Mouse (Mus musculus) stomach, embryonic 14.5 days (tissue): Measurements from ENCODE around the gene Ttc7b. TPM values are rescaled to one million over a fixed set of nuclear protein-coding genes. Genes with fewer than 3 reads are reported as not detected.

Source experiments
- ATAC-seq: fragments of 200-750 bp; cut with Nextera tagmentation; 2 replicates; pipeline ENCODE4 v1.8.0; 2017; ENCODE audit warnings: low read depth, moderate TSS enrichment; ENCODE audit not compliant: insufficient number of reproducible peaks, insufficient read depth, low FRiP score
- H3K27ac ChIP-seq: fragments of 300-500 bp; sonication (generic); 2 replicates; pipeline ENCODE4 v1.5.1; 2014; ENCODE audit warnings: mild to moderate bottlenecking, low read length, moderate library complexity, mixed read lengths
- H3K27me3 ChIP-seq: fragments of 300-500 bp; sonication (generic); 2 replicates; pipeline ENCODE4 v1.6.1; 2014; ENCODE audit warnings: low read length, control low read depth, mixed read lengths; ENCODE audit not compliant: control insufficient read depth, insufficient read depth
- H3K36me3 ChIP-seq: fragments of 300-500 bp; sonication (generic); 2 replicates; pipeline ENCODE4 v1.6.1; 2014; ENCODE audit warnings: mild to moderate bottlenecking, control low read depth, low read length, moderate library complexity, mixed read lengths; ENCODE audit not compliant: control insufficient read depth, insufficient read depth
- H3K4me1 ChIP-seq: fragments of 300-500 bp; sonication (generic); 2 replicates; pipeline ENCODE4 v1.6.1; 2014; ENCODE audit warnings: low read length, control low read depth, mixed read lengths; ENCODE audit not compliant: control insufficient read depth, insufficient read depth
- H3K4me2 ChIP-seq: fragments of 300-500 bp; sonication (generic); replicated peaks from 2 replicates; pipeline ENCODE4 v1.6.1; 2014; ENCODE audit warnings: low read depth, low read length, control low read depth
- H3K4me3 ChIP-seq: fragments of 300-500 bp; sonication (generic); 2 replicates; pipeline ENCODE4 v1.5.1; 2014; ENCODE audit warnings: low read depth, low read length, control low read depth
- H3K9ac ChIP-seq: fragments of 300-500 bp; sonication (generic); replicated peaks from 2 replicates; pipeline ENCODE4 v1.6.1; 2014; ENCODE audit warnings: low read depth, mild to moderate bottlenecking, control low read depth, low read length, moderate library complexity, mixed read lengths
- H3K9me3 ChIP-seq: fragments of 300-500 bp; sonication (generic); 2 replicates; pipeline ENCODE4 v1.6.1; 2016; ENCODE audit warnings: low read depth, low read length, control low read depth; ENCODE audit not compliant: control insufficient read depth
- WGBS: fragments of 180-500 bp; shearing (Covaris S2); extraction: QIAGEN DNeasy Blood & Tissue Kit; methylation state at CpG from one replicate; pipeline ENCODE4 v1.1.7; 2014; 5-methylcytosine and 5-hydroxymethylcytosine counted together
- polyA plus RNA-seq: library from polyadenylated mRNA; unstranded; fragments of >200 nt; fragmentation: Nextera tagmentation; extraction: Ambion mirVana; gene quantifications from 2 replicates; pipeline ENCODE4 v1.2.1, GENCODE M21; 2014

The Ttc7b gene
- polyA plus RNA-seq, 1 experiment from 2014 or later, result 6.4 TPM

- H3K27ac ChIP-seq, result no peak overlapping the region
- no peaks in the 10 kb centered on the region for H3K27me3 ChIP-seq
- H3K4me3 ChIP-seq, result no peak overlapping the region
- no peaks in the 10 kb centered on the region for H3K9me3 ChIP-seq
- H3K9ac ChIP-seq, result no peak overlapping the region
- WGBS, result 70% methylated on average over 5 of the region's 5 CpGs
- peaks cover 12% of the 10 kb centered on the region for H3K4me1 ChIP-seq
- ATAC-seq, result no peak
- H3K4me2 ChIP-seq, result no peak overlapping the region
- no peaks in the 10 kb centered on the region for H3K36me3 ChIP-seq
Observed at GRCm38 (mm10) chr12:100275850-100276249, 244.8 kb downstream of the Ttc7b start.

GRCm38 (mm10) chr12:100273033-100273432 is 247.6 kb downstream of the Ttc7b start:
- no peaks in the 10 kb centered on the region for H3K9me3 ChIP-seq
- no peaks in the 10 kb centered on the region for H3K27me3 ChIP-seq
- WGBS, result 84% methylated on average over 2 of the region's 2 CpGs
- H3K4me1 ChIP-seq, result peaks cover 10% of the 10 kb centered on the region
- no peak overlapping the region for H3K4me2 ChIP-seq
- no peak overlapping the region for H3K4me3 ChIP-seq
- no peak for ATAC-seq
- H3K27ac ChIP-seq, result no peak overlapping the region
- H3K36me3 ChIP-seq, result no peaks in the 10 kb centered on the region
- H3K9ac ChIP-seq, result no peak overlapping the region

- Histone ChIP-seq H3K27me3 (no peaks in the 10 kb centered on the region), H3K27ac (no peak overlapping the region), H3K9ac (no peak overlapping the region), H3K4me1 (no peaks in the 10 kb centered on the region), H3K36me3 (no peaks in the 10 kb centered on the region), H3K4me3 (no peak overlapping the region), H3K9me3 (no peaks in the 10 kb centered on the region), H3K4me2 (no peak overlapping the region)
- ATAC-seq, result no peak
- 80% methylated on average over 9 of the region's 9 CpGs for WGBS
Observed at GRCm38 (mm10) chr12:100269967-100270662, 250.5 kb downstream of the Ttc7b start.

- H3K4me2 ChIP-seq, result no peak overlapping the region
- H3K36me3 ChIP-seq, result no peaks in the 10 kb centered on the region
- no peaks in the 10 kb centered on the region for H3K9me3 ChIP-seq
- H3K4me1 ChIP-seq, result no peaks in the 10 kb centered on the region
- no peak overlapping the region for H3K9ac ChIP-seq
- WGBS, result 6% methylated on average over 6 of the region's 6 CpGs
- no peak overlapping the region for H3K4me3 ChIP-seq
- no peaks in the 10 kb centered on the region for H3K27me3 ChIP-seq
- peak; percentile 39; the same call in 1 of the 2 replicates for ATAC-seq
- no peak overlapping the region for H3K27ac ChIP-seq
Observed at GRCm38 (mm10) chr12:100268011-100268410, 252.6 kb downstream of the Ttc7b start.

GRCm38 (mm10) chr12:100265546-100266309 is 254.9 kb downstream of the Ttc7b start:
- Histone ChIP-seq H3K9ac (no peak overlapping the region), H3K36me3 (no peaks in the 10 kb centered on the region), H3K4me2 (no peak overlapping the region), H3K4me1 (no peaks in the 10 kb centered on the region), H3K27me3 (no peaks in the 10 kb centered on the region), H3K4me3 (no peak overlapping the region), H3K27ac (no peak overlapping the region), H3K9me3 (no peaks in the 10 kb centered on the region)
- 67% methylated on average over 9 of the region's 9 CpGs for WGBS
- ATAC-seq, result no peak

GRCm38 (mm10) chr12:100264941-100265340 is 255.7 kb downstream of the Ttc7b start:
- Histone ChIP-seq H3K27me3 (no peaks in the 10 kb centered on the region), H3K36me3 (no peaks in the 10 kb centered on the region), H3K4me2 (no peak overlapping the region), H3K9me3 (no peaks in the 10 kb centered on the region), H3K4me3 (no peak overlapping the region), H3K9ac (no peak overlapping the region), H3K4me1 (no peaks in the 10 kb centered on the region), H3K27ac (no peak overlapping the region)
- no peak for ATAC-seq
- 79% methylated on average over 4 of the region's 4 CpGs for WGBS

GRCm38 (mm10) chr12:100262846-100263245 is 257.8 kb downstream of the Ttc7b start:
- no peaks in the 10 kb centered on the region for H3K4me1 ChIP-seq
- no peak for ATAC-seq
- H3K27me3 ChIP-seq, result no peaks in the 10 kb centered on the region
- no peak overlapping the region for H3K9ac ChIP-seq
- no peak overlapping the region for H3K27ac ChIP-seq
- 75% methylated on average over 6 of the region's 6 CpGs for WGBS
- H3K4me3 ChIP-seq, result no peak overlapping the region
- no peaks in the 10 kb centered on the region for H3K9me3 ChIP-seq
- no peak overlapping the region for H3K4me2 ChIP-seq
- H3K36me3 ChIP-seq, result no peaks in the 10 kb centered on the region

- Histone ChIP-seq H3K9ac (no peak overlapping the region), H3K4me3 (no peak overlapping the region), H3K36me3 (no peaks in the 10 kb centered on the region), H3K4me1 (no peaks in the 10 kb centered on the region), H3K4me2 (no peak overlapping the region), H3K27me3 (no peaks in the 10 kb centered on the region), H3K9me3 (no peaks in the 10 kb centered on the region), H3K27ac (no peak overlapping the region)
- no peak for ATAC-seq
- 85% methylated on average over 6 of the region's 6 CpGs for WGBS
Observed at GRCm38 (mm10) chr12:100261761-100262160, 258.9 kb downstream of the Ttc7b start.
